Mouse (Mus musculus) lung, embryonic 16.5 days (tissue): Measurements from ENCODE around the gene Igsf6. TPM values are rescaled to one million over a fixed set of nuclear protein-coding genes. Genes with fewer than 3 reads are reported as not detected.

Source experiments
- ATAC-seq: fragments of 200-750 bp; cut with Nextera tagmentation; 2 replicates; pipeline ENCODE4 v1.8.0; 2017; ENCODE audit warnings: low read depth, mild to moderate bottlenecking, moderate library complexity
- H3K27ac ChIP-seq: fragments of 300-500 bp; sonication (generic); 2 replicates; pipeline ENCODE4 v1.5.1; 2014; ENCODE audit warnings: mild to moderate bottlenecking, control low read depth, low read length
- H3K27me3 ChIP-seq: fragments of 300-500 bp; sonication (generic); 2 replicates; pipeline ENCODE4 v1.6.1; 2014; ENCODE audit warnings: low read depth, low read length, mixed read lengths; ENCODE audit not compliant: control insufficient read depth, insufficient read depth
- H3K36me3 ChIP-seq: fragments of 300-500 bp; sonication (generic); 2 replicates; pipeline ENCODE4 v1.6.1; 2014; ENCODE audit warnings: low read length; ENCODE audit not compliant: control insufficient read depth, insufficient read depth
- H3K4me1 ChIP-seq: fragments of 300-500 bp; sonication (generic); replicated peaks from 2 replicates; pipeline ENCODE4 v1.6.1; 2014; ENCODE audit warnings: low read length, mixed read lengths; ENCODE audit not compliant: control insufficient read depth, insufficient read depth
- H3K4me2 ChIP-seq: fragments of 300-500 bp; sonication (generic); 2 replicates; pipeline ENCODE4 v1.6.1; 2014; ENCODE audit warnings: low read depth, low read length, control low read depth
- H3K4me3 ChIP-seq: fragments of 300-500 bp; sonication (generic); 2 replicates; pipeline ENCODE4 v1.5.1; 2014; ENCODE audit warnings: mild to moderate bottlenecking, low read length, control low read depth
- H3K9ac ChIP-seq: fragments of 300-500 bp; sonication (generic); 2 replicates; pipeline ENCODE4 v1.6.1; 2014; ENCODE audit warnings: low read length, control low read depth
- H3K9me3 ChIP-seq: fragments of 300-500 bp; sonication (generic); 2 replicates; pipeline ENCODE4 v1.6.1; 2016; ENCODE audit warnings: low read length; ENCODE audit not compliant: control insufficient read depth
- WGBS: fragments of 180-500 bp; shearing (Covaris S2); extraction: QIAGEN DNeasy Blood & Tissue Kit; methylation state at CpG from one replicate; pipeline ENCODE4 v1.1.7; 2014; 5-methylcytosine and 5-hydroxymethylcytosine counted together
- polyA plus RNA-seq: library from polyadenylated mRNA; unstranded; fragments of >200 nt; fragmentation: Nextera tagmentation; extraction: Ambion mirVana; gene quantifications from 2 replicates; pipeline ENCODE4 v1.2.1, GENCODE M21; 2015

The Igsf6 gene
- polyA plus RNA-seq, 1 experiment from 2014 or later, result 2.3 TPM

DNA sequence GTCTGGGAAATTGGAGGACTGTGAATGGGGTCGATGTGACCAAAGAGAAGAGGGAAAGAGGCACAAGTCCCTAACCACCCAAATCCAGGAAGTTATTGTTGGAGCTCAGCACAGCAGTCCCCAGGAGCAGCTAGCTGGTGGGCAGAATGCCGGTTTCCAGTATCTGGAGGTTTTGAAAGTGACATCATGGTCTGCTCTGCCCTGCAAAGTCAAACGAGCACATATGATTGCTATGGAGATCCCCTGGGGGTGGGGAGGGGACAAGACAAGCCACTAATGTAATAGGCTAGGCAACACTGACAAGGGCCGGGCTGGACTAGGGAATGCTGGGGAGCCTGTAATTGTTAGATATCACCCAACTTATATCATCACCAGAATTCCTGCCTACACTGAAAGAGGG is 11.1 kb upstream of the Igsf6 start:
- Histone ChIP-seq H3K36me3 (no peaks in the 10 kb centered on the region), H3K27me3 (0 out of 2 replicates have a peak, but pooled peaks cover 4% of the 10 kb centered on the region), H3K27ac (no peak overlapping the region), H3K9ac (no peak overlapping the region), H3K4me2 (no peak overlapping the region), H3K4me1 (no peaks in the 10 kb centered on the region), H3K9me3 (no peaks in the 10 kb centered on the region), H3K4me3 (no peak overlapping the region)
- WGBS, result 22% methylated on average over 4 of the region's 4 CpGs
- no peak for ATAC-seq

DNA sequence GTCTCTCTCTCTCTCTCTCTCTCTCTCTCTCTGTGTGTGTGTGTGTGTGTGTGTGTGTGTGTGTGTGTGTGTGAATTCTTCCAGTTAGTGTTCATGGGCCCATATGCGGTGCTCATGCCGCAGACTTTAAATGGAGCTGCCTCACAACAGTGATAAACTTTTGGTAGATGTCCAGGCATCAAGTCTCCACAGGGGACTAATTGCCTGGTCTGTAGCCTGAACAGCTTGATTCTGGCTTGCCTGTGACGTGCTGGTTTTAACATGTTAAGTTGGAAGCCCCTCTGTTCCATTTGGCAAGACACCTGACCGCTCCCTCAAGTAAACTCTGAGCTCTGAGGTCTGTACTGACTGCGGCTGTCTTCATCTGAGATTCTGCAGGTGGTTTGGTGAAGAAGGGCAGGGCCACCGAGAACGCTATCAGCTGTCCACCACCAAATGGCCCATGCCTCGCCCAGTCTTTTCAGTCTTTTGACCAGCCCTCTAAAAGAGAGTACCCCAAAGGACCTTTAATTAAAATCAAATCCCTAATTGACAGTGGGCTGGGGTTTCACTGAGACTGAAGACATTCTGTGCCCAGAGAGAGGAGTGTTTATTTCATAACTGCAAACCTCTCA is 10.6 kb upstream of the Igsf6 start:
- Histone ChIP-seq H3K9me3 (no peaks in the 10 kb centered on the region), H3K9ac (no peak overlapping the region), H3K27me3 (0 out of 2 replicates have a peak, but pooled peaks cover 3% of the 10 kb centered on the region), H3K4me3 (no peak overlapping the region), H3K4me1 (no peaks in the 10 kb centered on the region), H3K4me2 (no peak overlapping the region), H3K36me3 (no peaks in the 10 kb centered on the region), H3K27ac (no peak overlapping the region)
- WGBS, result 79% methylated on average over 8 of the region's 8 CpGs
- no peak for ATAC-seq

DNA sequence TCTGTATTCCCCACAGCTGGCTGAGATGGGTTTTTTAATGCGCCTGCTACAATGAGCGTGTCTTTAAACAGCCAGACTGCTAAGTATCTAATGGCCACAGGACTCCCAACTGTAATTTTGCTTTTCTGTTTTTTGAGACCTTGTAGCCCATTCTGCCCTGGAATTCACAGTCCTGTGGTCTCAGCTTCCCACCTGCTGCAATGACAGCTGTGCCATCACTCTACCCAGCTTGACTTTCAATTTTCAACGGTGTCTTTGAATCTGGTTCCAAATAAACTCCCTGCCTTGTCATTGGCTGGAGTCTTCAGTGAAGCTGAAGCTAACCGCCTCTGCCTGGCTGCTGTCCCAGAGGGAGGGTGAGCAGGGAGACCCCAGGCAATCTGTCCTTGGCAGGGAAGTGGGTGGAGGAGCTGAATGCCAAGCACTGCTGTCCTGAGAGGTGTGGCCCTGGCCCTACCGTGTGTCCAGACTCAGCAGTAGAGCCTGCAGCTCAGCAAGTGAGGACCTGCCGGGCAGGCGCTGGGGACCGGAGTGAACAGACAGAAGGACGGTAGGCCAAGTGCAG is 8.7 kb upstream of the Igsf6 start:
- no peak overlapping the region for H3K9ac ChIP-seq
- no peaks in the 10 kb centered on the region for H3K4me1 ChIP-seq
- peak; percentile 34; the same call in 1 of the 2 replicates for ATAC-seq
- no peak overlapping the region for H3K4me3 ChIP-seq
- no peaks in the 10 kb centered on the region for H3K36me3 ChIP-seq
- WGBS, result 69% methylated on average over 9 of the region's 9 CpGs
- H3K27me3 ChIP-seq, result no peaks in the 10 kb centered on the region
- no peak overlapping the region for H3K4me2 ChIP-seq
- no peaks in the 10 kb centered on the region for H3K9me3 ChIP-seq
- no peak overlapping the region for H3K27ac ChIP-seq

DNA sequence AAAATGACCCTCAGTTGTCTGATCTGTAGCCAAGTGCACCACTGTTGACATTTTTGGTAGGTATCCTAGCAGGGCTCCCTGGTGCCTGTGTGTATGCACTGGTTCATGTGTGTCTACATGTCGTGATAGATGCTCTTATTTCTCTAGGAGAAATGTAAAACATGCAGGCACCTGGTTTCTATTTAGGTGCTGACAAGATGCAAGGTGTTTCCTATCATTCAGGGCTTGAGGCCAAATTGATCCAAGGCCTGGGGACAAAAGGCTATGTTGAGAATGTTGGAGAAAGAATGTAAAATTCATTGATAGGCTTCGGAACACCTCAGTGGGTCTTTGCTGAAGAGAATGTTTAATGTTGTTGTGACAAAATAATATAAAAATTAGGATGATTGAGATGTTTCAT is 7.4 kb upstream of the Igsf6 start:
- no peak for ATAC-seq
- H3K36me3 ChIP-seq, result peaks cover 7% of the 10 kb centered on the region
- H3K27me3 ChIP-seq, result no peaks in the 10 kb centered on the region
- H3K4me3 ChIP-seq, result no peak overlapping the region
- no peak overlapping the region for H3K4me2 ChIP-seq
- WGBS, result 80% methylated on average over 2 of the region's 2 CpGs
- no peak overlapping the region for H3K27ac ChIP-seq
- H3K4me1 ChIP-seq, result no peaks in the 10 kb centered on the region
- no peak overlapping the region for H3K9ac ChIP-seq
- no peaks in the 10 kb centered on the region for H3K9me3 ChIP-seq

DNA sequence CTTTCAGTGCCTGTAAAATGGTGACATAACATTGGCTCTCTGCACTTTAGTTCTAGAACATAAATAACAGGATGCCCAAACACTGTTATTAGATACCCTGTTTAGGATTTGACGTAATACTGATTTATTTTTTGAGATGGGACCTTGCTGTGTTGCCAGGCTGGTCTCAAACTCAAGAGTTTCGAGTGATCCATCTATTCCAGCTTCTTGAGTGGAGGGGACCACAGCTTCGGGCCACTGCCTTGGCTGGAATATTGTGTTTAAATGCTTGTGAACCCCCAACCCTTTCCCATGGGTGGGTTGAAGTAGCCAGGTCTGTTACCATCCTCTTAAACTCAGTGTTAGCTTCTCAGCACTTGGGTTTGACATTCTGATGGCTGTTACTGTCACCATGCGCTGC is 7.0 kb upstream of the Igsf6 start, which contains the start of gene Otoa:
Otoa (plus strand) TSS at position 301 of the 400 bp plus-strand sequence.
- no peak for ATAC-seq
- H3K4me2 ChIP-seq, result no peak within 1 kb of the TSS
- no peaks in the 10 kb centered on the region for H3K27me3 ChIP-seq
- 85% methylated on average over 4 of the region's 4 CpGs for WGBS
- no peak within 1 kb of the TSS for H3K27ac ChIP-seq
- H3K36me3 ChIP-seq, result peaks cover 7% of the 10 kb centered on the region
- H3K4me1 ChIP-seq, result no peaks in the 10 kb centered on the region
- no peak within 1 kb of the TSS for H3K9ac ChIP-seq
- H3K9me3 ChIP-seq, result no peaks in the 10 kb centered on the region
- H3K4me3 ChIP-seq, result no peak within 1 kb of the TSS

DNA sequence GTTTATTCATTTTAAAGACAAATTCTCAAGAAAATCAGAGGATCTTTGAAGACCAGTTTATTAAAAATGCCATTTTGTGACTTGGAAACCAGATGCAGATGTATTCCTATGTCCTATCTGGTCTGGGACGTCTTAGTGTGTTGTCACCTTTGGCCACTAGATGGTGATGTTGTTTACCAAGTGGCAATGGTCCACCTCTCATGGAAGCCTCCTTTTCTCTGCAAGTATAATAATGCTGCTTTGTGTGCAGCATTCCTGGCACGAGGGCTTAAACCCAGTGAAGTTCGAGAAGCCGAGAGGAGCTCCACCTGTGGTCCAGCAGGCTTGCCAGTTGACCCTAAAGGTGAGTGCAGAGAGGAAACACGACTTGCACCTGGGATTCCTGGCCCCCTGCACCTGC is 3.5 kb upstream of the Igsf6 start:
- Histone ChIP-seq H3K4me1 (peaks cover 6% of the 10 kb centered on the region; the same call in 1 of the 2 replicates), H3K9ac (no peak overlapping the region), H3K36me3 (peaks cover 10% of the 10 kb centered on the region), H3K9me3 (no peaks in the 10 kb centered on the region), H3K27ac (no peak overlapping the region), H3K4me2 (no peak overlapping the region), H3K27me3 (no peaks in the 10 kb centered on the region), H3K4me3 (no peak overlapping the region)
- whole genome bisulfite sequencing, result 37% methylated on average over 5 of the region's 5 CpGs
- no peak for ATAC-seq

DNA sequence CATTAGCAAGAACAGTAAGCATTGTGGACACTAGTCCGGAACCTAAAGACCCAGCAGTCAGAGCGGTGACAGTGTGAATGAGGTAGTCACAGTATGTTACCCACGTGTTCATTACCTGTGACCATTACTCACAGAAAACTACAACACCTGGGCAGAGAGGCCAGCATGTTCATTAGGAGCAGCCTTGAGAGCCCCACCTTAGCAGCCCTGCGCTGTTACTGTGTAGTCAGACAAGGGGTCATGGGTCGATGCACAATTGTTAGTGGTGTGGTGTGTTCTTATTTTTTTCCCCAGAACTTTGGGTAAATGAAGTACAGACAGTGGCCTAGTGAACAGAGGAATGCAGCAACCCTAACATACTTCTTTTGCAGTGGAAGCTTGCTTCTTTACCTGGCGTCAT is 2.9 kb upstream of the Igsf6 start:
- no peak overlapping the region for H3K4me2 ChIP-seq
- H3K9me3 ChIP-seq, result no peaks in the 10 kb centered on the region
- peaks cover 6% of the 10 kb centered on the region; the same call in 1 of the 2 replicates for H3K4me1 ChIP-seq
- H3K27me3 ChIP-seq, result no peaks in the 10 kb centered on the region
- no peak overlapping the region for H3K4me3 ChIP-seq
- 86% methylated on average over 6 of the region's 6 CpGs for WGBS
- H3K9ac ChIP-seq, result no peak overlapping the region
- H3K27ac ChIP-seq, result no peak overlapping the region
- ATAC-seq, result no peak
- peaks cover 10% of the 10 kb centered on the region for H3K36me3 ChIP-seq

DNA sequence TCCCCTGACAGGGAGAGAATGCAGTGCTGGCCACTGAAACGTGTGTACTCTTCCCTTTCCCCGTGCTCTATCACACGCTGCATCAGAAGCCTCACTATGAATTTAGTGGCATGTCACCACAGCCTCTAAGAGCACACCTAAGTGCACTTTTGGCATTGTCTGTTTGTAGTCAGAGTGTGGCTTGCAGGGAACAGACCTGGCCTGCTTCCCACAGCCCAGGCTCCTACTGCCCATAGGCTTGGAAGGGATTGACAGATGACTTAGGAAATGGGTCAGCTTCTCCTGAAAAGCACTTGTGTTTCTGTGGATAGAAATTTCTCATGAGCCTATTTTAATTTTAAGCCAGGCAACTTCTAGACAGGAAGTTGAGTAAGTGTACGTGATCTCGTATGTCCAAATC is 1.0 kb upstream of the Igsf6 start:
- Histone ChIP-seq H3K9ac (no peak overlapping the region), H3K4me2 (no peak overlapping the region), H3K4me3 (no peak overlapping the region), H3K9me3 (no peaks in the 10 kb centered on the region), H3K36me3 (peaks cover 10% of the 10 kb centered on the region), H3K27me3 (no peaks in the 10 kb centered on the region), H3K27ac (peak overlapping the region; percentile 7; the same call in 1 of the 2 replicates), H3K4me1 (peaks cover 6% of the 10 kb centered on the region; the same call in 1 of the 2 replicates)
- no peak; the same call in 1 of the 2 replicates for ATAC-seq
- WGBS, result 64% methylated on average over 5 of the region's 5 CpGs

DNA sequence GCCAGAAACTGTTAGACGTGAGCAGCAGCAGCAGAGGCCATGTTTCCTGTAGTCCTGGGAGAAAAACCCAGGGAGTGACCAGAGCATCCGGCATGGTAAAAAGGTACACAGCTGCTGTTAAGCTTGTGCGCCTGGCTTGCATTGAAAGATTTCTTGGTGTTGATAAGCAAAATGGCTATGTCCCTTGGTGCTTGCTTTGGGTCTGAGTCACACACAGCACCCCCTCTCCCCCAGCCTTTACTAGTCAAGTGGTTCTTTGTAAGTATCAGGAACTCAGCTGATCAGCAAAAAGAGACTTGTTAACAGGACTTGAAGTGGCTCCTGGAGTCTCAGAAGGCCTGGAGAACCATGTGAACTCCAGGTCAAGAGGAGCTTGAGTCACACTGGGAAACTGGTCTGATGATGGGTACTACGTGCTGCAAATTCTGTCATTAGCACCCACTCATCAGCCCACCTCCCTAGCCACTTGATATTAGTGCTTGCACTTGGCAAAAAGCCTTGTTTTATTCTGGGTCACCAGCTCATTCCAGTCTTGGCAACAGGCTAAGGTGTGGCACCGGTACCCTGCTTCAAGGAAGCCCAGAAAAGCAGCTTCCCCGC is 529 bp upstream of the Igsf6 start:
- Histone ChIP-seq H3K9me3 (no peaks in the 10 kb centered on the region), H3K4me2 (no peak overlapping the region), H3K4me3 (no peak overlapping the region), H3K9ac (no peak overlapping the region), H3K36me3 (peaks cover 10% of the 10 kb centered on the region), H3K27ac (peak overlapping the region; percentile 54), H3K27me3 (no peaks in the 10 kb centered on the region), H3K4me1 (peaks cover 6% of the 10 kb centered on the region; the same call in 1 of the 2 replicates)
- peak; percentile 94 for ATAC-seq
- WGBS, result 51% methylated on average over 6 of the region's 6 CpGs
